Mouse (Mus musculus) ovary, postnatal 14 days (tissue): ENCODE measurements around the gene Smad1.

Source experiments
- DNase-seq: peaks from one replicate; pipeline ENCODE4 v3.0.0; 2022; ENCODE audit warnings: low spot score

Smad1 gene

DNA sequence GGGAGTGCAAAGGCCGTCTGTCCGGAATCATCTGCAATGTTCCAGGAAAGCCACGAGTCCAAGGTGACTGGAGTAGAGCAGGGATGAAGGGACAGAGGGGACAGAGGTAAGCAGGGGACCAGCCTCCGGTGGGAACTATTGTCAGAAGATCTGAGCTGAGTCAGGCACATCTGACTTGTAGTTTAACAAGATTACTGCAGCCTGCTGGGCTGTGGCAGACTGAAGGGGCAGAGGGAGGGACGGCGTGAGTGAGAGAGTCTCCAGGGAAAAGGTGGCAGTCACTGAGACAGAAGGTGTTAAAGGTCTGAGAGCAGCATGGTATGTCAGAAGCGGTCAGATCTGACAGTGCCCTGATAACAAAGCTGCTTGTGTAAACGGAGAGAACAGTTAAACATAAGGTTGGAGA lies 16.5 kb downstream of the Smad1 start:
- no peak for DNase-seq

DNA sequence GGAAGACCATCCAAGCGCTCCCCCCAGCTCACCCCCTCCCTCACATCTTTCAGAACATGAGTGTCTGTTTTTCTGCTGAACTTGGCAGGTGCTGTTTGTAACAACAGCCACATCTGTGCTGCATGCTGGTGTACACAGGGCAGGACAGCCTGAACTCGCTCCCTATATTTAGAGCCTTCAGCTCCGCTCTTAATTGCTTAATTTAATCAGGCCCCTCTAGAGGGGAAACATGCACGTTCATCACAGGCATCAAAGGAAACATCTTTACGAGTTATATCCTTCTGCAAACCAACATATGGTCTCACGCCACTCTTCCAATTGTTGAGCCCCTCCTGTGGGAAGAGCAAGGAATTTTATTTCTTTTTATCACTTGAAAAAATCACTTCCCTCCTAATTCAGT lies 17.5 kb downstream of the Smad1 start:
- DNase-seq, result no peak

DNA sequence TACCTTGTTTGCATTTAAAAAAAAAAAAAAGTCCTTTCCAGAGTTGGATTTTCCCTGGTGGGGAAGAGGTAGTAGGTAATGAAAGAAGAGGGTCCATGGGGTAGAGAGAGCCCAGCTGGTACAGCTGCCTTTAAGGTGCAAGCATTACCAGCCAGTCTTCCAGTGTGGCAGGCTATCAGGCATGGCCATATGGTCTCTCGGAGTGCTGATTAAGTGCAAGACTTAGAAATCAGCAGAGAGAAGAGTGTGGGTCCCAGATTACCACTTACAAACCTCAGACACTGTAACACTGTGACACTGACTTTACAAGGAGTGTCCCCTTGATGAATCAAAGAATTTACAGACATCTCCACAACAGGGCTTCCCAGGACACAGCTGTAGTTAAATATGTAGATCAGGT lies 18.9 kb downstream of the Smad1 start:
- no peak for DNase-seq

DNA sequence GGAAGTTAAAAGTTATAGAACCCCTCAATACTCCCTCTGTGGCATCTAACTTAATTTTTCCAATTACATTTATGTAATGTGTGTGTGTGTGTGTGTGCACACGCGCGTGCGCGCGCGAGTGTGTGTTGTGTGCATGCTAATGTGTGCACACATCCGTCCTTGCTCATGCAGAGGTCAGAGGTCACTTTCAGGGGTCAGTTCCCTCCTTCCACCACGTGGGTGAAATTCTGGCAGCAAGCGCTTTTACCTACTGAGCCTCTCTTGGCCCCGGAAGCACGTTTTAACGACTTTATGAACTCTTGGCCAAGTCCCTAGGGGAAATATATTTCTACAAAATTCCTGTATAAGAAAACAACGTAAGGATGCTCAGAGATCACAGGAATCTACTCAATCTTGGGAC lies 19.3 kb downstream of the Smad1 start:
- DNase-seq, result no peak

DNA sequence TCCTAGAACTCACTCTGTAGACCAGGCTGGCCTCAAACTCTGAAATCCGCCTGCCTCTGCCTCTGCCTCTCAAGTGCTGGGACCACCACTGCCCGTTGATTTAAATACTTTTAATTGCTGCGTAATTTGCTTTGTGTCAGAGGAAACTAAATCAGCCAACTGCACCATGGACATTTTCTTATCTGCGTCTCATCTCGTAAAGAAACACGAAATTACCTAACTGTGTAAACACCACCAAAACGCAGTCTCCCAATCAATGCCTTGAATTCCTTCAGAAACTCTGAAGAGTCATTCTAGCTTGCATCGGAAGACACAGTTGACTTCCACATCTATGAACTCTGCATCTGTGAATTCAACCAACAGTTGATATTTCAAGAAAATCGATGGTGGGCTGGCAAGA lies 22.7 kb downstream of the Smad1 start:
- no peak for DNase-seq

DNA sequence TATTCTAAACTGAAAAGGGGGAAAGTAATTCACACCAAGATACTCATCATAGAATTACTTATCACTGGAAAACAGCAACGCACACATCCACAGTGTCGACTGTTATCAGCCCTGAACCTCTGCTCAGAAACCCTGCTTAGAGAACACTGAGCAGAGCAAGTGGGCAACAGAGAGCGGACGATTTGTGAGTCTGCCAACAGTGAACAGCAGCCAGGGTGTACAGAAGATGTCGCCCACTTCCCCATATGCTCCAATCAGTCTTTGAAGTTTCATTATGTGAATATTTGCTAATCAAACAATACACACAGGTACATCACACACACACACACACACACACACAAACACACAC lies 23.6 kb downstream of the Smad1 start:
- no peak for DNase-seq

DNA sequence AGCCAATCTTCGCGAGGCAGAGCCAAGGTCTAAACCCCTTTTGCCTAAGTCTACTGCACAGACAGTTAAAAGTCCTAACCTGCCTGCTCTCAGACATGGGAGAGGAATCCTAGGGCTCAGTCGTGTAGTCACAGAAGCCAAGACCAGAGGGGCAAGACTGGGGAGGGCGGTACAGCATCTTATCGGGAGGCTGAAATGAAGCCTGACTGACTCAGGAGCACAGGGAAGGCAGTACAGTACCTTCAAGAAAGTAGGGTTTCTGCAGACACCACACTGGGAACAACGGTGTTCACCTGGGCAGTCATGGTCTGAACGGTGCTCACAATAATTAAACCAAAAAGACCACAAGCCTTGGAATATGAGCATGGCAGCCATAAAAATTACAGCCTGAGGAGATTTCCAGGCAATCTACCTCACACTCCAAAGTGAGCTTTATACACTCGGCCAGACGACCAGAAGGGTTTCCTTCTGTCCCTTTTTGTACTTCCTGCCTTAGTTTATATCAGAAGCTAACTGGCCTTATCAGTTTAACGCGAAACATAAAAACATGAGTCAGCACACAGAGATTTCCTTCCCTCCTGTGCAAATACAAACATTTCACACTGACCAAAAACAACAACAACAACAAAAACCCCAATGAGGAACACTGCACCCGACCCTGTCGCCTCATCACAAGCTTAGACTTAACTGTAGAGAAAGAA lies 24.1 kb downstream of the Smad1 start:
- no peak for DNase-seq

DNA sequence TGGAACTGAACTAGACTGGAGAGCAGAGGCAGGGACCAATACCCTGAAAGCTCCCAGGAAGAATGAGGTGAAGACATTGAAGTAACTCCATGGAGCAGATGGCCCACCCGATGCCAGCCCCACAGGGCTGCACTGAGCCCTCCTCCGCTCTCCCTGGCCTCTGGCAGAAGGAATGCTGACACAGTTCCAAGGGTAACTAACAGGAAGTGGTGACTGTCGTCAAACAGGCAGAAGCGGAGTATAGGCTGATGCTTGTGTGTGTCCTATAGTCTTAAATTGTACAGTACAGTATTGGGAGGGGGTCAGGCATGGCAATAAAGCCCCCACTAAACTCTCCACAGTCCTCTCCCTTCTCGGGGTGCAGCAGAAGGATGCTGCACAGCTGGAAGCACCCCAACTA lies 24.9 kb downstream of the Smad1 start:
- DNase-seq, result no peak

DNA sequence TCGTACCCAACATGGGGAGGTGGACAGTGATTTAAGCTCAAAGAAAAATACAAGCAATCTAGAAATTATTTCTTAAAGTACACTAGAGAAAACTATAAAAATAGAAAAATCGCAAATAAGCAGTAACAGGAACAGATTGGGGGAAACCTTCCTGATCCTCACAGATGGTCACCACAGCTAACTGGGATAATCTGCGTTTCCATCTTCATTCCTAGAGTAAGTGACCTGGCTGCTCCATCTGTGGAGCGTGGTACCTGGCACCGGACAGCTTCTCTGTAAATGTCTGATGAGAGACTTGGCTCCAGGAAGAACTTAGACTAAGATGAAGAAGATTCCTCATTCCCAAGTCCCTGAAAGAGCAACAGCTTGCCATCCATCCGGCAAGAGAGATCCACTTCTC lies 25.8 kb downstream of the Smad1 start:
- DNase-seq, result no peak

DNA sequence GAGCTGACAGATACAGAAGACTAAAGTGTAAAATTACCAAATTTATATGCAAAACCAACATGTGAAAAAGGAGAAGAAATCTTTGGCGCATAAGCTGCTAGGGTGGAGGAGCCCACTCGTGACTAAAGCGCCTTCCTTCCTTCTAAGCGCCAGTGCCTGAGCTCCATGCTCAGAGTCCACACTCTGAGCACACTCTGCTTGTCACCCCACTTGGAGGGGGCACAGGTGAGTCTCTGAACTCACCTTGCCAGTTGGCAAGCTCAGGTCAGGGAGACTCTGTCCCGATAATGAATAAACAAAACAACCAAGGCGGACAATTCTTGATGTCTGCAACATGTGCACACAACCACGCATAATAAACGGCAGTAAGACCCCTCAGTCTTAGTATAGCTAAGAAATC lies 26.4 kb downstream of the Smad1 start:
- DNase-seq, result no peak

DNA sequence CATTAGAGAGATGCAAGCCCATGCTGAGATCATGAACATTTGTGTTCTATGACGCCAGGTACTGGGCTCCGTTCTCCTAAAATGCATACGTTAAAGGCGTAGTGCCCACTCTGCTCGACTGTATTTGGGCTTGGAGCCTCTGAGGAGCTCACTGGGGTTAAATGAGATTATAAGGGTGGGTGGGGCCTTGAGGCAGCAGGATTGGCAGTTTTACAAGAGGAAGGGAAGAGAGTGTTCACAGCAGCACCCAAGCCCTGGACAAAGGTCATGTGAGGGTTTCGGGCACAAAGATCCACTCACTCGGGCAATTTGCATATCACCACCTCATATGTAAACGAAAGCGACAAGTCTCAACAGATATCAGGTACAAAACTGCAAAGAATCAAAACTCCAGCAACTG lies 26.8 kb downstream of the Smad1 start:
- DNase-seq, result no peak

DNA sequence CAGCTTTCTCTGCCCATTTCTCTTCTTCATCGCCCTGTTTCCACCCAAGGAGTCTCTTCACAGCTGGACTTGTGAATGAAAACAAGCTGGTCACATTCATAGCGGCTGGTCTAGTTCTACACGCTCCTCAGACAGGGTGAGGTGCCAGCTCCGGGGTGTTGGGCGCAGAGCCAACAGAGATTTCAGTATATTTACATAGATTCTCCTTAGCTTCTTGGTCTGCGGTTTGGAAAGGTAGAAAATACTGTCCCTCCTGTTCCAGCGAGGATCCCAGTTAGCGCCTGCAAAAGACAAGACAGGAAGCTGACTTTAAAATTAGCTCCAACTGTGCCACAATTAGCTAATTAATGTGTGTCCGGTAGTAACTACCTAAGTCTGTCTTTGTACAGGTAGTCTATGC lies 27.2 kb downstream of the Smad1 start:
- no peak for DNase-seq

DNA sequence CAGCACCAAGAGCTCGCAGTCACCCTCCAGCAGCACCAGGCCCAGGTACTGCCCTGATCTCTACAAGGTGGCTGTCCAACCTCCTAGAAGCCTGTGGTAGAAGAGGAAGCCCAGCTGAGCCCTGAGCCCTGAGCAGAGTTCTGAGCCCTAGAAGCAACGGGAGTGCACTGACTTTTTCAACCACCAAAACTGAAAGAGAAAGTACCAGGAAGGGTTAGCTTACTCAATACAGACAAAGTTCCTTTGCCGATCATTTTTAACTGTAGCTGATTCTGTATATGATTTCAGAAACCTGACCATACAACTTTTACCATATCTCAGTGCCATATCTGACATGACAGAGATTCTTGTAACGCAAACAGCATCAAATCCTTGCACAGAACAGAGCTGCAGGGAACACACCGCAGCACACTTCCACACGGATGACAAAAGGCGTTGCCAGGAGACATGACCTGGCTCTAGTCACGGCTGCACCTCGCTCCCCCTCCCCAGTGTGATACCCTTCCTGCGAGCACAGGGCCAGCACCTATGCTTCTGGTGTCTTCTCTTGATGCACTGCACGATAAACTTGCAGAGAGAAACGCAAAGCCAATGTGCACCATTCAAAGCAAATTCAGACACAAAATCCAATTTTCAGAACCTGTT lies 28.6 kb downstream of the Smad1 start:
- DNase-seq, result no peak

DNA sequence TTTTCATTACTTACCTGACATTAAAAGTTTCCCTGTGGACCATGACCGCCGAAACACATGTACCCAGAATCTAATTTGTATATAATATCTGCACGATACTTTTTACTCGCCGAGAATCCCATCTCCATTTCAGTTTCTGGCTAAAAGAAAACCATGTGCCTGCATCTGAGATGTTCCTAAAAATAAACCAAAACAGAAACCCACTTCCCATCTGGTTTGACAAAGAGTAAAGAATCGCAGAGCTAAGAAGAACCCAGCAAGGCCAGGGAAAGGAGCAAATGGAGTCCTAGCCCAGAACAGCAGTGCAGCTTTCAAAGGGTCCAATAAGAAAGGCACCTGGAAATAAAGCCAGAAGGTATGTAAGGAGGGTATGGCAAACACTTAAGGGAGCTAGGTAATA lies 30.2 kb downstream of the Smad1 start:
- no peak for DNase-seq

DNA sequence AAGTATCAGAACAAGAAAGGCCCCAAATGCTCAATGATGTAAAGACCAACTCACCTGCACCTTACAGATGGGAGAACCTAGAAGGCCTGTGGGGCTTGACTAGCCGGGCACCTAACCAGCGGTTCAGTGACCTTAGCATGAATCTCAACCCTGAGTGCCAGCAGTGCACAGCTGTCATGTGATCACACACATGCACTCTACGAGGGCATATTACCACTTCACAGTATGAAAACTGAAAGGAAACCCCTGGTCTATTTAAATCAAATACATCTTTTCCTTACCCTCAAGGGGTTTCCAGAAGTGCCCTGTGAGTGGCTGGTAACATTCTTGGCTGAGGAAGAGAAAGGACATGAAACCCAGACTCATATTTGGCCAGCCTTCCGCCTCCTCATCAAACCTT lies 31.4 kb downstream of the Smad1 start:
- DNase-seq, result no peak

DNA sequence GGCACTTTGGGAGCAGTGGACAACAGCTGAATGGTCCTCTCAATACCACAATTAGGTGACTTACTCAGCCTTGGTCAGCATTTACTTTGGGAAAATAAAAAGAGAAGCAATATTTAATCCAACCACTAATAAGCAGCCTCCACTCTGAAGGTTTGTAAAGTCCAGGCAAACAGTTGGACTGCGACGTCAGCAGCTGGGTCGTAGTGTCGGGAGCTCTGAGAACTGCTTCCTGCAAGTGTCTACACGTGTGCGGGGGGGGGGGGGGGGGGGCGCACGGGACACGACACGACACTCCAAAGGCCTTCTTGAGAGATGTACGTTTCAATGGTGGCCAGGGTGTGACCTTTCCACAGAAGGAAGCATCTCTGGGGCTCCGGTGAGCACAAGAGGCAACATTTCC lies 32.0 kb downstream of the Smad1 start:
- no peak for DNase-seq

DNA sequence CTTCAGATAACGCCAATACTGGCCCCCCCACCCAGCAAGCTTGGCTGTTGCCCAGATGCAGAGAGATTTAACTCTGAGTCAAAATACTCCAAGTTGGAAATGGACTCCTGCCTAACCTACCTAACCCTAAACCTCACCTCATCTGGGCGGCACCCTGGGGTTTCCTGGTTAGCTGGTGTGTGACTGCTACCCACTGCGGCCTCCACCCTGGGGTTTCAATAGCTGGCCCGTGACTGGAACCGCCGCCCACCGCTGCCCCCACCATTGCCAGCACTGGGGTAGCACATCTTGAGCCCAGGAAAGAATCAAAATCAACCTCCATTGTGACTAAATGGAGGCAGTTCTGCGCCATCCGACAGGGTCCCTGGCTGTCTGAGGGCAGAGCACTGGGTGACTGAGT lies 33.1 kb downstream of the Smad1 start:
- no peak for DNase-seq

DNA sequence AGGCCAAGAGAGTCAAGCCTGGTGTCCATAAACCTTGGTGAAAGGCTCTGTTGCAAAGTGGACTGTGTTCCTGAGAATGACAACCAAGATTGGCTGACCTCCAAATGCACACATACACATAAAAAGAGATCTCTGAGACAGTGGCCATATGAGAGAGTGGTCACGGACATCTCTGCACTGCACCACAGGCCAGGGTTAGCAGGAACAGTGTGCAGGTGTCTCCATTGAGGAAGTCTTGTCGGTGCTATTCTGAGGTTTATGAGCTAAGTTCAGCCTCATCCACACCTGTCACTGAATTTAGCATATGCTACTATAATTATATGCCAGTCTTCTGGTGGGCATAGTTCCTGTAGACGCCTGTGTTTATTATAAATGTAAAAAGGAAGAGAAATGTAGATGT lies 33.6 kb downstream of the Smad1 start:
- no peak for DNase-seq

DNA sequence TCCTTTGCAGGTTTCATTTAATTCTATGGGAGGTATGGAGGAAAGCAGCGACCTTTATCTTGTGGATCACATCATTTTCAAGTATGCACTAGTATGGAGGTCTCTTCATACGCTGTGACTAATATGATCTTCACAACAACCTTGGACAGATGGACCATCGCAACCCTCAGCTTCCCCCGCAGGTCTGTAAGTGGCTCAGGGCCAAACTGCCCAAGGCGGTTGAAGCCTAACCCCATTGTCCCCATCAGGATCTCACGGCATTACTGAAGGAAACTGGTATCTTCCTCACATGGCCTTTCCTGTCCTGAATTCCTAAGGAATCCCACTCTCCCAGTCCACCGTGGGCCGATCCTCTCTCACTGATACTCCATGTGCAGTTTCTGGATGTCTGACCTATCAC lies 34.5 kb downstream of the Smad1 start:
- DNase-seq, result no peak

DNA sequence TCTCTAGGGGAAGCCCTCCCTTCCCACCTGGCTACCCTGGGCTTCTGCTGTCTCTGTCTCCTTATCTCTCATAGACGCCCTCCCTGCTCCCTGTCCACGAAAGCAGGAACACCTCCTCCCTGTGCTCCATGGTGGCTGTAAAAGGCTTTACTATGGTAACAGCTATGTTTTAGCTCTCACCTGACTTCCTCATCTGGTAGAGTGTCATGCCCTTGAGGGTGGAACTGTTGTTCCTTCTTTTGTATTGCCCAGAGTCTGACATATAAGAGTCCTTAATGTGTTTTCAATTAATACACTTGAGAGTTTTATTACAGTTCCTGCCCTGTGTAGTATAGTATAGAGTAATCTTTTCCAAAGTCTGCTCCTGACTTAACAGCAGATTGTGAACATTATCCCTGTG lies 36.9 kb downstream of the Smad1 start:
- no peak for DNase-seq

DNA sequence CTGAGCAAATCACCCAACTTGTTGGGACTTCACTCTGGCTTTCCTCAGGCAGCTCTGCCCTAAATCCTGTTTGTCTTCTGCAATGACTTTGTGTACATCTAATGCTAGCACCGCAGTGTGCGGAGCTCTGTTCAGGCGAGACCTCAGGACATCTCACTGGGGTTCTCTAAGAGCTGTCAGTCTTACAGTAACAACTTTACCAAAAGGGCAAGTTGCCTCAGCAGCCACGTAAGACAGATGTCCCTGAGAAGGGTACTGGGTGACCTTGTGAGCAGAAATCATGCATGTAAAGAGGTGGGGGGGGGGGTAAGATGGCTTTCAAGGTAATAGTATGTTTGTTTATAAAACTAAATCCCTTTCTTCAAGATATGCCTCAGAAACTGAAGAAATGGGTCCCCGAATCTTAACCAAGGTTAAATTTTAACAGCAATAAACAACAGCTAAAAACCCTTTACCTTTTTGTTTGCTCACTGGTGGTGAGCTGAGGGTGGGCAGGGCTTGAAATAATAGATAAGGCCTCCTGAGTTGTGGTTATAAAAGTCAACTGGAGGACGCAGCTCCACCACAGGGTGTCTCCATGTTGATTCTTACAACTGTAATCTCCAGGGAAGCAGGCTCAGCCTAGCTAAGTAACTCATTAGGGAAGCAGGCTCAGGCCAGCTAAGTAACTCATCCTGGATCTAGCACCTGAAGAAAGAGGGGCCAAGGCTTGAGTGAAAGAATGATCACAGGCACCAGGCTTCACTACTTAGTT lies 38.4 kb downstream of the Smad1 start:
- DNase-seq, result no peak

DNA sequence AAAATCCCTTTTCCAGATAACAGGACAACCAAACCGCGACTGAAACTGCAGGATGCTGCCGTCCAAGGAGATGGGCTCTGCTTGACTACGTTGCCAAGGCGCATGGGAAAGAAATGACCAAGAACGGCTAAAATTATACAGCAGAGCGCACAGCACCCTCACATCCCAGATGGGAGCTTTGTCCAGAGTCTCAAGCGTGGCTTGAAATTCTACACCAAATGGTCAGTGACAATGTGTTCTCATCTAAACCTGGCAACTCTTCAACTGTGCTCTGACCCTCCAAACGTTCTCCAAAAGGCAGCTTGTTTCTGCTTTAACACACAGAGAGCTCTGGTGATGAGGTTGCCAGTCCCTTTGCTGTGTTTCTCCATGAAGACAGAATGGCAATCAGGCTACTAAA lies 39.0 kb downstream of the Smad1 start:
- DNase-seq, result no peak

DNA sequence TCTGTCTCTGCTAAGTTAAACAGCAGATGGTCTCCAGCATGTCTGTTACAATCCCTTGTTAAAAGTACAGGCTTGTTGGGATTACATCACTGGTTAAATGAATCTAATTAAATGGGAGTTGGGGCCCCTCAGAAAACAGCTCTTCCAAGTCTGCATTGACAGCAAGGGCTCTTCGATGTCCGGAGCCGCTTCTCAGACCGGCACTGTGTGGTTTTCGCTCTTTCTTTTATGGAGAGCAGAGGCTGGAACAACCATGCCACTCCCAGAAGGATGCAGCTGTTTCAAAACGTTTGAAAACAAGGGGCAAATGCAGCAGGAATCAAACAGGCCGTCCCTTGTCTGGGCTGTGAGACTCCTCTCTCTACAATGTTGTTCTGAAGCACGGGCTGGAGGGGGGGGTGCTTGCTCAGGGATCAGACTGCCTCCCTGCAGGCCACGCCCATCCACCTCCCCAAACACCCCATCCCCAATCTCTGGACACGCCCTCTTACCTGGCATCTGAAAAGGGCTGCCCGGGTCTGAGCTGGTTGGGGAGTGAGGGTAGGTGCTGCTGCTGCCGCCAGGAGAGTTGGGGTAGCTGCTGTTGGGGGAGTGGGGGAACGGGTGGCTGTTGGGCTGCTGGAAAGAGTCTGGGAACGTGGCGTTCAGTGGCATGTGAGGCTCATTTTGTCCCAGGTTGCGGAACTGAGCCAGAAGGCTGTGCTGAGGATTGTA lies 43.4 kb downstream of the Smad1 start:
- DNase-seq, result no peak
